Mouse (Mus musculus) kidney, postnatal 10 days (tissue): ENCODE results near the gene Tspan11.

Source experiments
- DNase-seq: peaks from one replicate; pipeline ENCODE4 v3.0.0; 2021; ENCODE audit warnings: mixed read lengths

The Tspan11 gene

DNA sequence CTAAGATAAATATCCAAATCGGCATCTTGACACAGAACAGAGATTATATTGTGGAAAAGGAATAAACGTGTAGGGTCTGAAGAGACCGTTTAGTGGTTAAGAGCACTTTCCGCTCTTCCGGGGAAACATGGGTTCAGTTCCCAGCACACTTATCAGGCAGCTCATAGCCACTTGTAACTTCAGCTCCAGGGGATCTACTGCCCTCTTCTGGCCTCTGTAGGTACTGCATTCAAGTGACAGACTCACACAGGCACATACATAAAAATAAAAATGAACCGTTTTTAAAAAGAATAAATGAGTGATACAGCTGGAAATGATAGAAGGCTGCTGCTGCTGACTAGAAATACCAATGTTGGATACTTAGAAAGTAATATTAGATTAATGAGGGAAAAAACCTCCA lies 7.9 kb upstream of the Tspan11 start:
- DNase-seq = no peak

DNA sequence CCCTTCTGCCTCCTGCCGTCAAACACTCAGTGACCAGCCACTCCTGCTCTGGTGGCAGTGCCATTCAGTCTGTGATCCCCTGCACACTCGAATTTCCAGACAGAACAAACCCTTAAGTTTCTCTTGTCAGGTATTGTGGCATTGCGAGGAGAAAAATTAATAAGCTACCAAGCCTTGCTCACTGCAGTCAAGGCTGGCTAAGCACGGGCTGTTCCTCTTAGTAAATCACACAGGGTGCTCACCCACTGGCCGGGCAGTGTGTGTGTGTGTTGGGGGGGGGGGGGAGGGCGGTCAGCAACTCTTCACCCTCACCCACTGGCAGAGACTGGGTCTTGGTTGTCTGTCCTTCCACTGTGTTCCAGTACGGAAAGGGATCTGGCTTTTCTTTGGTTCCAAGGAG lies 473 bp upstream of the Tspan11 start:
- peak; percentile 9 for DNase-seq

DNA sequence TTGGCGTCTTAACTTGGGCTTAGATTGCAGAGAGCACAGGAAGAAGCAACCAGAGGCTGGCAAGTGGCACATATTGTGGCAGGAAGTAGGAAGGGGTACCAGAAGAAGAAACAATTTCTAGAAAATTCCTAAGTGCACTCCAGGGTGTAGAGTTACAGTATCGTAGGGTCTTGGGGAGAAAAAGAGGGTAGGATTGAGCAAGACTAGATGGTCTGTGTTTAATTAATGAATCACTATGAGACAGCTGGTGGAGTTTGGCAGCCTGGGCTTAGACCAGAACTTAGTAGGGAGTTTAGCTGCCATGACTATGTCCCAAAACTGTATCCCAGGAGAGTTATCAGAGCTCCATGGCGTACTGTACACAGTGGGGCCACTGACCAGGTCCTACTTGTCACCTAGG lies 1.2 kb downstream of the Tspan11 start:
- DNase-seq = no peak

DNA sequence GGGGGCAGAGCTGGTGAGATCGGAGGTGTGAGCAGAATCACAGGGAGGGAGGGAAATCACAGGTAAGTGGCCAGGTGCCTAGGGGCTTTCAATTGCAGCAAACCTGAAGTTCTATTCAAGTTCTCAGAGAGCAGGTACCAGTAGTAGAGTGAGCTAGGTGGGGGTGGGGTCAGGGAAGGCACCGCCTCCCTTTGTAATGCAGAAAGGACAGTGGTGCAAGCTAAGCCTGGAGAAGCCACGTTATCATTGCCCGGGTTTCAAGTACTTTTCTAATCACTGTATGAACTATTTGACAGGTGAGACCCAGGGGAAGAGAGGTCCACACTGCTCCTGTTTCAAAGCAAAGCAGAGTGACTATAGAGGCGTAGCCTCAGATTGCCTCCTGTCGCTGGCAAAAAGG lies 6.2 kb downstream of the Tspan11 start:
- no peak for DNase-seq

DNA sequence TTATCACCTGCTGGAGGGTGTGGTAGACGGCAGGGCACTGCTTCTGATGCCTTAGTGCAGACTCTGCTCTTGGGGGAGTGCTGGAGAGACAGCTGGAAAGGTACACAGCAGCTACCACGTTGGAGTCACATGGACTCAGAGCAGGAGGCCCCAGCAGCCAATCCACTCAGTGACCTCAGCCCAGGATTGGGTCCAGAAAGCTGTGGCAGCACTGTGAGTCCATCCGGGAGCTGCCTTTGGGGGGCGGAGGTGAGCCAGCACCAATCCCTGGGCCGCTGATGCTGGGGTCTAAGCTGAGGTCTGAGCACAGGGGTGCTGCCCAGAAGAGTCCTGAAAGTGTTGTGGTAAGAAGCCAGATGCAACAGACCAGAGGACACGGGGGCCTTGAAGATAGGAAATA lies 7.6 kb downstream of the Tspan11 start:
- no peak for DNase-seq

DNA sequence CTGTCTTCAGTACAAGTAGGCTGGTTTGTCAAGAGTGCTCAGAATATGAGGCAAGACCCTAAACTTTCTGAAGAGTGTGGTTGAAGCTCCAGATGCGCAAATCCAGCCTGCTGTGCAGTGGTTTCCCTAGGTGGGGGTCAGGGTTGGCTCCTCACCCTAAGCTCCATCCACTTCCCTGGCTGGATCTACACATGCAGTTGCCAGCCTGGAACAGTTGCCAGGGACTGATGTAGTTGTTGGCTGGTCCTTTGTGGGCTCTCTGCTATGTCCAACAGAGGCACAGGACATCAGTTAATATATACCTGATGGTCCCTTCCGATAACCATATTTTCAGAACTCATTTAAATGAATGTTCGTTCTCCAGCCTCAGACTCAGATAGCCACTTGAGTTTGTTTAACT lies 9.0 kb downstream of the Tspan11 start:
- no peak for DNase-seq

DNA sequence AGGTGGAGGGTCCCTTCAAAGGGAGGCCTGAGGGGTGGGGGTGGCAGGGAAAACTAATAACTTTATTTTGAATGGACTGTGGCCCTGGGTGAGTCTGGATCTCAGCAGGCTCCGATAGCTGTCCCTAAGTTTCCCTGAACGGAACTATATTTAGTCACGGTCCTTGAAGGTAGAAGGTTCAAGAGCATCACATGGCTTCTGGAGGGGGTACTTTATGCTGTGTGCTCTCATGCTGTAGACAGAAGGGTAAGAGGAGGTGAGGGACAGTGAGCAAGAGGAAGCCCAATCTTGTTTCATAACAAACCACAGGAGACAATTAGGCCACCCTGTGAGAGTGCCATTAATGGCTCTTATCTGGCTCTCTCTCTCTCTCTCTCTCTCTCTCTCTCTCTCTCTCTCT lies 10.0 kb downstream of the Tspan11 start:
- no peak for DNase-seq

DNA sequence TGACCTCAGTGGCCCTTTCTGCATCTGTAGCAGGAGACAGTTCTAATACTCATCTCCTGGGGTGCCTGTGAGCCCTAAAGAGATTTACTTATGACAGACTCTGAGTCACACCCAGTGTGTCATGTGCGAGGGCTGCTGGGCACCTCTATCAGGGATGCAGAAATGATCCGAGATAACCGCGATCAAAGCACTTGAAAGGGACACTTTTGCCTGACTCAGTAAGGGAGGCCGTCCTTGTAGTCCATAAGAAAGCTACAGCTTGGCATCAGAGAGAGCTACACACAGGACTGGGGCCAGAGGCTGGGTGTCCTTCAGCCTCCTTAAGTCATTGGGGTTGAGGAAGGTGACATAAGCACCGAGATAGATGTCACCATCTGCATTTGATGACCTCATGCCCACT lies 12.7 kb downstream of the Tspan11 start:
- DNase-seq = no peak

DNA sequence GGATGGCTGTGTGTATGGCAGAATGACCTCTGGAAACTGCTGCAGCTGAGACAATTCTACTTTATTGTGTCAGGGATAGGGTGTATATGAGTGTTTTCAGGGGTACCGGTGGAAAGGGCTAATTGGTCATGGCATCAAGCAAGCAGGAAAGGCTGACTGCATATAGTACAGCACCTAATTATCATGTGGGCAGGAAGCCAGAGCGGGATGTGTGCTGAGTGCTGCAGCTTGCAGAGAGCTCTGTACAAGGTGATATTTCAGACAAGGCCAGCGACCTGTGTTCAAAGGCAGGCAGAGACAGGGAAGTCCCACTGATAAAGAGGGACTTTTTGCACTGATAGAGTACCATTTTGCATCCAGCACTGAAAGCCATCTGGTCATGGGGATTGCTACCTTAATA lies 13.9 kb downstream of the Tspan11 start:
- DNase-seq = no peak

DNA sequence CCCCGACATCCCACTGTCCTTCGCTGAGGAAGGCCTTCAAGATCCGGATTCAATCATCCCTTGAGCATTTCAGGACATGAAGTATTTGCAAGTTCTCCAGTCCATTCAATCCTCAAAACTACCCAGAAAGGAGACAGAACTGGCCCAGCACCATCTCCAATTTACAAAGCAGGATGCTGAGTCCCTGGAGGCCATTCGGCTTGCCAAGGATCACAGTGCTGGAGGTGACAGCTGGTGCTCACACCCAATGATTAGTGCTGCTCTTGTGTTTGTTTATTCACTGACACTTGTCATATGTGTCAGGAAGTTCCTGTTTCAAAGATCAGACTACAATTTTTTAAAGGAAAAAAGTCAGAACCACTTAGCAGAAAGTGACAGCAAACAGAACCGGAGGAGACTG lies 14.3 kb downstream of the Tspan11 start:
- DNase-seq = peak; percentile 78

DNA sequence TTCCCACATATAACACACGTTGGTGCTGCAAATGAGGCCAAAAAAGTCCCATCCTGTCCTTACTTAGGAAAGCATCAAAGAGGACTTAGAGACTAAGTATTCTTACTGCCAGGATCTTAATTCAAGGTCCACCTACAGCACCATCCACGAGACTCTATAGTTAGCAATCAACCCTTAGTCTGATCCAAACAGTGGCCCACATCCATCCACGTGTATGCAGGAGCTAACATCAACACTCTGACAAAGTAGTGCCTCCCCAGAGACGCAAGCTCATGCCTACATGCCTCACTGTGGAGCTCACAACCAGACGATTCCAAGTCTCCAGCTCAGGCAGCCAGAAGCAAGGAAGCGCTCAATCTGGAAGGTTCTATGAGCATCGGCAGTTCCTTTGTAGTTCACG lies 15.2 kb downstream of the Tspan11 start:
- no peak for DNase-seq

DNA sequence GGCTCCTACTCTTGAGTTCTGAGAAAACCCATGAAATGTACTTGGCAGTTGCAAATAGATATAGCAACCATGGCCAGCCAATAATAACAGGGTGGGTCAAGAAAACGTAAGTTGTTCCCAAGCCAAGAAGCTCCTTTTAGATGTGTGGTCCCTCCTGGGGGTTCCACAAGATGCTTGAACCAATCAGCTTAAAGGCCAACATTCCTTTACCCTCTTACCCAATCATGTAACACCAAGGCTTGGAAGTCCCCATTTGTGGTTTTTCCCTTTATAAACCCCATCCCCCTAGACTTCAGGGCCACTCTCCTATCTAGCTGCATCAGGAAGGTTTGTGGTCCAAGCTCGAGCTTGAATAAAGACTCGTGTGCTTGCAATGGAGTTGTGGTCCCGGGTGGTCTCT lies 23.2 kb downstream of the Tspan11 start:
- no peak for DNase-seq

DNA sequence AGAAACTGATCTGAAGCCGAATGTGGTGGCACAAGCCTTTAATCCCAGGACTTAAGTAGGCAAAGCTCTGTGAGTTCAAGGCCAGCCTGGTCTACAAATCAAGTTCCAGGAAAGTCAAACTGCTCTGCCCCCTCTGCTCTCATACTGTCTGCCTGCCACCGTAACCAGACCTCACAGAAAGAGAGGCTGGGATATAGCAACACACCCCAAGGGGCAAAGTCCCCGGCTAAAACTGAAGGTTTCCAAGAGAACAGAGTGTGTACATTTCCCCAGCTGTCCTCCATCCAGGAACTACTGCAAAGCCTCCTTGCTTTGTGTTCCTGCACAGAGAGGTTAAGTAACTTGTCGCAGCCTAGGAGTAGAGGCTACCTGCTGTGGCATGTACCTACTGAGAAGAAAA lies 24.3 kb downstream of the Tspan11 start:
- no peak for DNase-seq

DNA sequence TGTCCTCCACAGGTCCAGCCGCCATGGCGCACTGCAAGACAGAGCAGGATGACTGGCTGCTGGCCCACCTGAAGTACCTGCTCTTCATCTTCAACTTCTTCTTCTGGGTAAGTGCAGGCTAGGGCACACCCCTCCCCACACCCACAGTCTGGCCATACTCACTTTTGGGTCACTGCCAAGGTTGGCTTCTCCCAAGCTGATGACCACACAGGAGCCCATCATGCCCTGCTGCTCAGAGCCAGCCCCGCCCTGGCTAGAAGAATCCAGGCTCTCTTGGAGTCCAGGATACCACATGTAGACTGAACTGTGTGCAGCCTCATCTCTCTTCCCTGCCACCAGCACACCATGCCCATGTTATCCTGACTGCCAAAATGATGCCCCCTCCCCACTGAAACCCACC lies 25.5 kb downstream of the Tspan11 start:
- DNase-seq = no peak

DNA sequence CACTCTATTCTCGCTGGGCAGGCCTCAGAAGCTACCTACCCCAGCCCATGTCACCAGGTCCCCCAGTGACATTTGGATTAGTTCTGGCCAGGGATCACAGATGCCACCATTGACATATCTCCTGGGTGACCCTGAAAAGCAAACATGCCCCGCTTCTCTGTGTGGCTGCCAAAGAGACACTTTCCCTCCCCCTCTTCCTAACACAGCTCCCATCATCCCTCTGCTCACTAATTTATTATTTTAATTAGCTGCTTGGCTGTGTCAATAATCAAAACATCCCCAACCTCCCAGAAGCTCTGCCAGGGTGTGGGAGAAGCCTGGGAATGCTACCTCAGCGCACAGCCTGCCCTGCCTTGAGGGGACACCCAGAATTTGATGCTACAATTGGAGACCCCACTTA lies 29.6 kb downstream of the Tspan11 start:
- DNase-seq = no peak

DNA sequence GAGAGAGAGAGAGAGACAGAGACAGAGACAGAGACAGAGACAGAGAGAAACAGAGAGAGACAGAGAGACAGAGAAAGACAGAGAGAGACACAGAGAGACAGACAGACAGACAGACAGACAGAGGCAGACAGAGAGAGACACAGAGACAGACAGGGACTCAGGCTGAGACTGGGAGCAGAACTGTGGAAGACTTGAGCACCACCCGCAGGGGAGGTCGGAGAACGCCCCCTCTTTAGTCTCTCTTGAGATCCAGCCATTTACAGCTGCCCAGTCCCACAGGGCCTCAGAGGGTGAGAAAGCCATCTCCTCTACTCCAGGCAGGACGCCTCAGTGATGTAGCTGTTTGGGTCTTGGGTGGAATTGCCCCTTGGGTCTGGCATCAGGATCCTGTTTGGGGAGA lies 30.3 kb downstream of the Tspan11 start:
- no peak for DNase-seq

DNA sequence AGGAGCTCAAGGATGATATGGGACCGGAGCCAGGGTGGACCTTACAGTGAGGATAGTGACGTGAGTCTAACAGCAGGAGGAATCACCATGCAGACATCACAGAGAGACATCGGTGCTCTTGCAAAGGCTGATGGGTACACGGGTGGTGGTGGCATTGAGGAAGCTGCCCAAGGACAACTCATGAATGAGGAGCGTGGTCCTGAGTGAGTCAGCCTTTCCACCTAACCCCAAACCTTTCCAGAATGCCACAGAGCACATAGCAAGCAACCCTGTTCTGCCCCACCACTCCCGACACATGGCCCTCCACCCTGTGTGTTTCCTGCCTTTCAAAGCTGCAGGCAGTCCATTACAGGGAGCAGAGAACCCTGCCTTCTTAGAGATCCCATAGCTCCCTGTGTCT lies 32.1 kb downstream of the Tspan11 start:
- no peak for DNase-seq

DNA sequence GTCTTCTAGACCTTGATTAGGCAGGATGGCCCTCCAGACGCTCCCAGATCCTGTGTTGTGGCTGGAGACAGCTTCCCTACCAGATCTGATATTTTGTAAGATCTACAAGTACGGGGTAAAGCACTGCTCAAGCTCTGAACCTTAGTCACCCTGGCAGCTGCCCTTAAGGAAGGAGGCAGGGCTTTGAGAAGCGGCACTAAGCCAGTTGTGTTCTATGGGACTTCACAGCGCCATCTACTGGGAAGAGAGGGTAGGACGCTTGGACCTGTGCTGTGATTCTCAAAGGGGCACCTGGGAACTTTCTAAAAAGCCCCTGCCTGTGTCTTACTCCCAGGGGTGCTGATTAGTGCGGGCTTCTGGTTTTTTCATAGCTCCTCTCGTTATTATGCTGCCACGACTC lies 33.3 kb downstream of the Tspan11 start:
- peak; percentile 88 for DNase-seq

DNA sequence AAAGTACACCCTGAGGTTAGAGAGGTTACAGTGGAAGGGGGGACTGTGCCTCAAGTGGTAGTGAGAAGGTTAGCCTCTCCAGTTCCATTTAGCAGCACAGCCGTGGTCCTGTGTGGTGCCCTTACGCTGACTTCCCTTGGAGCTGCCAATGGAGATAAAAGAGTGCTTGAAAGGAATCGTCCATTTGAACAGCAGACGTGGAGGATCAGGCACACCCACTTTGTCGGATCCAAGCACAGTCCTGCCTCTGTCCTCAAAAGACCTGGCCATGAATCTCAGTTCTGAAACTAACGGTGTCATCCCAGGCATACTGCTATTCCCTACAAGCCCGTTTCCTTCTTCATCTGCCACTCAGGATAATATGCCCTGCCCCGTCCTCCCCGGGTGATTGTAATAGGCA lies 34.6 kb downstream of the Tspan11 start:
- DNase-seq = no peak

DNA sequence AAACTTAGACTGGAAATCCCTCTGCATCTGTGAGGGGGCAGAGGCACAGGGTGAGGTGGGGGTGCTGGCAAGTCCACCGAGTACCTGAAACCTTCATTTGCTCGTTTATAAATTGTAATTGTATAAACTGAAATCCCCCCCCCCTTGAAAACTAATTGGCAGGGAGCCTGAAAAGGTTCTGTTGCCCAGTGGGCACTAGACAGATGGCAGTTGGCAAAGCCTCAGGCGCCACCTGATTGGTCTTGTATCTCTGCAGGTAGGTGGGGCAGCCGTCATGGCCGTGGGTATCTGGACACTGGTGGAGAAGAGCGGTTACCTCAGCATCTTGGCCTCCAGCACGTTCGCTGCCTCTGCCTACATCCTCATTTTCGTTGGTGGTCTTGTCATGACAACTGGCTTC lies 35.9 kb downstream of the Tspan11 start:
- no peak for DNase-seq

DNA sequence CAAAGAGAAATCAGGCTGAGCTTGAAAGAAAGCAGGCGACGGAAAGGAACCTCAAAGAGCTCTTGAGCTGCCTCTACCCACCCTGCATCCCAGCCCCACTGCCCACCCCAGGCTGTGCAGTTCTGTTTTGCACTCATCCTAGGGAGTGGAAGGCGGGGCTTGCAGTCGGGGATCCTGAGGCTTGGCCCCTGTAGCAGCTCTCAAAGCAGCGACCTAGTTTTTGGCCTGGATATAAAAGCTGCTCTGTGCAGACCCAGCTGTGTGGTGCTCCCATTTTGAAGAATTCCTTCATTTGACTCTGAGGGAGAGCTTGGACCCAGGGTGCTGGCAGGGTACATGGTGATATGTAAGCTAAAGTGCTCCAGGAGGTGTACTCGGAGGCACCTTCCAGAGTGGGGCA lies 37.4 kb downstream of the Tspan11 start:
- no peak for DNase-seq

DNA sequence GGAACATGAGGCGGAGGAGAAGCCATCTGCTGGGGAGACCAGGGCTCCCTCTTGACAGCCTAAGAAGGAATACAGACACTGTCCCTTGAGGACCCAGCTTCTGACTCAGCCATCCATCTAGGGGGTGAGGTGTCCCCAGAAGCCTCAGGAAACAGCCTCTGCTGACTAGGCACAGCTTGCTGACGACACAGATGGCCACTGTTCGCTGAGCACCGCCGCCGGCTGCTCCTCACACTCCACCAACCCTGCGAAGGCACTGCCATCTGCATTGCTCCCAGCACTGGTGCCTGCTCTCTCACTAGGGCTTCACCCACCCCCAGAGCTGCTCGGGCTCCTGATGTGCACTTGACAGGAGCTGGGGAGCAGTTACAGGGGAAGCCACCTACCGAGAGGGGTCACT lies 38.5 kb downstream of the Tspan11 start:
- DNase-seq = no peak

DNA sequence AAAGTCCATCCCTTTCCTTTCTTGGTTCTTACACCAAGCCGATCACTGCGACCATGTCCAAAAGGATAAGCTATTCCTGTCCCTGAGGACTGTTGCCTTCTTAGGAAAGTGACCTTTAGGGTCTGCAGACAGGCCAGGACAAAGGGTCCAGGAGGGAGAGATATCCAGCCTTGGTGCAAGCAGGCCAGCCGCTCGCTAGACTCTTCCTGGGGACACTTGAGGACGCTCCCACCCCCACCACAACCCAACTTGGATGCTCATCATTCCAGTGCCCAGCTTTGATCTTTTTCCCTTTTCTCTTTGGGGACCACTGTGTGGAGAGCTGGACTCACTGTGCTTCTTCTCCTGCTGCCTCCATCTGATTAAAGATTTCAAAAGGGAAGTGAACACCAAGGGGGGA lies 41.3 kb downstream of the Tspan11 start:
- DNase-seq = no peak

DNA sequence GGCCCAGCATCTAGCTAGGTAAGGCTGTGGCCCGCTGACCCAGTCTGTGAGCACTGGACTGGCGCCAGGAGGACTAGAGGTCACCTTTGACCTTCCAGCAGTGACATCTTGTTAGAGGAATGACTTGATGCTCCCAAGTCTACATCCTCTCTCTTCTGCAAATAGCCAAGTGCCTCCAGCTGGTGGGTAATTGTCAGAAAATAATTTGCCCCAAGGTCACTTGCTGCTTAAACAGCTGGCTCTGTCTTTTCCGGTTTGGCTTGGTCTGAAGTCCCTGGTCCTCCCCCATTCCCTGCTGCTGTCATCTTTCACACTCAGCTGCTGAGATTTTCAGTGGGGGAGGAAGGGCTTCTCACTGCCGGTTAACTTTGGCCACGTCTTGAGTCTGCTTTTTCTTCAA lies 45.3 kb downstream of the Tspan11 start:
- peak; percentile 80 for DNase-seq

DNA sequence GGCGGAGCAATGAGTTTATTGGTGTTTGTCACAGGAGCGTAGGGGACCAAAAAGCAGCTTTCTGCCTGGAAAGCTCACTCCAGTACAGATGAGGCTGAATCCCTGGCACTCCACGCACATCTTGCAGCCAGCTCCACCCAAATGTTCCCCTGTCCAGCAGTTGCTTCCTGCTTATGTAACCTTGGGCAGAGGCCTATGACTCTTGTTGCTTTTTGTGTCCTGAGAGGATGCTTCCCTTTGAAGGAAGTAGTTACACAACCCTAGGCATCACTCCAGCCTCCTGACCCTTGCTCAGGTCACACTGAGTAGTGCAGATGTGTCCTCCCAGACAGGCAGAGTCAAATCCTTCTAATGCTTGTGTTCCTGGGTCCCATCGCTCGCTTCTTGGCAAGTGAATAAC lies 46.5 kb downstream of the Tspan11 start:
- no peak for DNase-seq

DNA sequence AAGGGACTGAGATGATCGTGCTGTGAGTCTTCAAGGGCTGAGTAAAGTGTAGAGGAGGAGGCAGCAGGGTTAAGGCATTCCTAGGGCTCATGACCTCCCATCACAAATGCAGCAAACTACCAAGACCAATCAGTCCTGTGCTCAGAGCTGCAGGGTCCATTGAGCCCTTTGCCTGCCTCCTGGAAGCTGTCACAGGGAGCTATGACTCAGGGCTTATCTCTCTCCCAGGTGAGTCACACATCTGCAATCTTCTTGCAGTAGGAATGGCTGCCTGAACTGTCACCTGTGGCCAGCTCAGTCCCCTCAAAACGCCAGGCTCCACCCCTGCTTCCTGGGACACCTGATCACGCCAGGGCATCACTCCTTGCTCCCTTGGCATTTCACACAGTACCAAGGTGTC lies 47.7 kb downstream of the Tspan11 start:
- no peak for DNase-seq
